Mouse (Mus musculus) layer of hippocampus, adult 8-10 months (tissue): ENCODE data around the gene Gm20908. TPM values are rescaled to one million over a fixed set of nuclear protein-coding genes. Genes with fewer than 3 reads are reported as not detected.
"Not testable (repeated sequence)": the region's sequence is repeated elsewhere in the genome, so short reads cannot be mapped to it uniquely, and the experiment has no call there.

Experiments used
- DNase-seq, 2 experiments: peaks; one replicate each; pipeline ENCODE4 v3.0.0; 2022; ENCODE audit warnings: low spot score in 2 of 2
- total RNA-seq, 4 experiments: library from RNA; stranded (reverse); gene quantifications; 2 replicates each; pipeline ENCODE4 v1.2.4; 2022

The Gm20908 gene
- not detected for total RNA-seq

- not testable (repeated sequence) for DNase-seq
These were observed at the start of gene Gm20908 for GRCm38 (mm10) chrY:64472966-64473365. Gm20908 (plus strand) TSS chrY:64473266.
